Mouse (Mus musculus): ENCODE data around the gene Thbs2.

Thbs2 gene

DNA sequence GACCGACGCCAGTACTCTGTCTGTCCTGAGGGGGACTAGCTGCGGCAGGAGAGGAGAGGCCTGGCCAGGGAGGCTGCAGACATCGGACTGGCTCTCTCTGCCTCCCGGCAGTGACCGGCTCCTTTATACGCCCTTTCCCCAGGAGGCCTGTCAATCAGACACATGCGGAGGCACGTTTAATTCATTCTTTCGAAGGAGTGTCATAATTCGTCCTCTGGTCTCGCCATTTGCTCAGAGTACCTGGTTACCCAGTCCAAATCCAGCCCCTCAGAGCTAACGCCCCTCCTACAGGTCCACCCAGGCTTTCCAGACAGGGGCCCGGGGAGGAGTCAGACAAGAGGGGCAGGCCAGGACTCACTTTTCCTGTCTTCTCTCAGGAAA lies at the start of gene Thbs2:
TSS of gene Thbs2 (minus strand) at position 242 of the 381 bp plus-strand sequence.
- no peak for DNase-seq (ENCODE audit: low spot score in 2 of 2)

DNA sequence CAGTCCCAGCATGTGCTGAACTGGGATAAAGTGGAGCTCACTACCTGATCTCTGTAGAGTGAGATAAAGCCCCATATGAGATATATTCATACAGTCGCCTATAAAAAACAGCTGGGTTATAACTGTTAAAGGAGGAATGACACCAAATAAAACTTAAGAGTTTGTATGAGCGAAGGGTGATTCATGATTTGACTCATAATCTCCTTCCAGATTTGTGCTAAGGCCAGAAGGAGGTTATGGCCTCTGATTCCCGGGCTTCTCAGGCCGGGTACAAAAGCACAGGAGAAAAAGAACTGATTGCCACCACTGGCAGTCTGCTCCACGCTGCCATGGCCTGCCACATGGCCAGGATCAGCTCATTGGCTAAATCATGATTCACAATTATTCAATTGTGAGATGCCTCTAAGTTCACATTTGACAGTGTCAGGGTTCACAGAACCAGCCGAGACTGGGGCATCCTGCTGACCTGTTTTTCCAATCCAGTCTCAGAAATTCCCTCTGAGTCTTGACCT lies 41.5 kb upstream of the Thbs2 start:
- no peak for DNase-seq (ENCODE audit: low spot score in 2 of 2)

DNA sequence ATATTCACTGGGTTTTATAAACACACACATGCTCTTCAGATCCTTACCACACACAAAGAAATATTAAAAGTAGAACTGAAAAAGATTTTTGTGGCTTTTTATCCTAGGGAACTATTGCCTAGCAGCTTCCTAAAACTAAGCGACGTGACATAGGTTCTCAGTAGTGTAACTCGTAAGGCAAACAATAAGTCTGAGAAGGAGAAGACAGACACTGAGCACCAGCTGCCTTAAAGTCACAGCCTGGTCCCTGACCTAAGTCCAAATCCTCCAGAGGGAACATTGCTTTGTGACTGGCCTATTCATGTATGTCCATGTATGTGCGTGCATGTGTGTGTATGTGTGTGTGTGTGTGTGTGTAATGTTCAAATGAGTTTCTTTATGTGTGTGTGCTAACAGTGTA lies 40.3 kb upstream of the Thbs2 start:
- DNase-seq (ENCODE audit: low spot score in 2 of 2), result no peak

GRCm38 (mm10) chr17:14733941-14734340 lies 39.9 kb upstream of the Thbs2 start:
- no peak for DNase-seq (ENCODE audit: low spot score in 2 of 2)

GRCm38 (mm10) chr17:14733027-14733426 lies 39.0 kb upstream of the Thbs2 start:
- DNase-seq (ENCODE audit: low spot score in 2 of 2), result no peak

GRCm38 (mm10) chr17:14730629-14731028 lies 36.6 kb upstream of the Thbs2 start:
- DNase-seq (ENCODE audit: low spot score in 2 of 2), result no peak

GRCm38 (mm10) chr17:14727481-14727880 lies 33.4 kb upstream of the Thbs2 start:
- DNase-seq (ENCODE audit: low spot score in 2 of 2), result no peak

GRCm38 (mm10) chr17:14724786-14725185 lies 30.8 kb upstream of the Thbs2 start:
- DNase-seq (ENCODE audit: low spot score in 2 of 2), result no peak

GRCm38 (mm10) chr17:14721325-14721724 lies 27.3 kb upstream of the Thbs2 start:
- no peak for DNase-seq (ENCODE audit: low spot score in 2 of 2)

DNA sequence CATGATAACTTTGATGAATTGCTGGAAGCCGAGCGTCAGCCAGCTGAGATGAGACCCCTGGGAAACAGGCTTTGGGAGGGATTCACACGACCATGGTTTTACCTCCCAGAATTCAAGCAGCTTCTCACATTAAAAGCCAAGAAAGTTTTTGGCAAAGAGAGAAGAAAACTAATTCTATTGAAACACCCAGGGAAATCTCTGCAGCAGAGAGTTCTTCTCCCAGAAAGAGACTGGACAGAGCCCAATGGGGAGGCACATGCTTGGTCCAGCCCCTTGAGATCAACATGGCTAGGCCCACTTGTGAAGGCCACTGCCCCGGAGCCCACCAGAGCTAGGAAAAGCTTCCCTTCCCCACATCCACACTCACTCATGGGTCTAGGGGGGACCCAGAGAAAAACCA lies 26.9 kb upstream of the Thbs2 start:
- no peak for DNase-seq (ENCODE audit: low spot score in 2 of 2)

- no peak for DNase-seq (ENCODE audit: low spot score in 2 of 2)
Observed at GRCm38 (mm10) chr17:14720227-14720626, 26.2 kb upstream of the Thbs2 start.

DNA sequence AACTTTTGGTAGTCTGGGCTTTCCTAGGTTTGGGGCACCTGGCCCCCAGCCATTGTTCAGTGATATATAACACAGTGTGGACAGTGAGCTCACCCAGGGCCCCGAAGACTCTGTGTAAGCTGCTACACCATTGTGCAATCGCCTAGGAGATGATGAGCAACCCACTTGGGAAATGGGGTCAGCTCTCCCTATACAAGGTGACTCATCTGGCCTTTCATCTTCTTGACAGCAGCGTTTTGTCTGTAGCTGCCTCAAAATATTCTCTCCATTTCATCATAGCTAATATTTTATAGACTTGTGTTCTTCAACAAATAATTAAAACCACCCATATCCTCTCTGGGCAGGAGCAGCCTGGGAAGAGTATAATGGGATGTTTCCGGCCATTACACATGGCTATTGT lies 24.8 kb upstream of the Thbs2 start:
- DNase-seq (ENCODE audit: low spot score in 2 of 2), result no peak

- DNase-seq (ENCODE audit: low spot score in 2 of 2), result no peak
Observed at GRCm38 (mm10) chr17:14714782-14715181, 20.7 kb upstream of the Thbs2 start.

DNA sequence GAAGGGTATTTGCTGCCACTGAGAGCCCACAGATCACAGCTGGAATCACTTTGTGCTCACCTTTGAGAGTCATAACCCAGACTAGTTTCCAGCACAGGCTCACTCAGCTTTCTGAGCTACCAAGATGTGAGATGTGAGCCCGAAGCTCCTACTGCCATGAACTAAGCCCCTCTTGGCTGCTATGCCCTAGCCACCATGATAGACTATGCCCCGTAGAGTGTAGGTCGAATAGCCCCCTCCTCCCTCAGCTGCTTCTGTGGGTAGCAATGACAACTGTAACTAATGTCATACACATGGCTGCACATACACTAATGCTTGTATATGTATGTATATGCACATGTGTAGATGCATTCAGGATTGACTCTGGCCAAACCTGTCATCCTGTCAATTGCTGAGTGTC lies 20.3 kb upstream of the Thbs2 start:
- DNase-seq (ENCODE audit: low spot score in 2 of 2), result no peak

DNA sequence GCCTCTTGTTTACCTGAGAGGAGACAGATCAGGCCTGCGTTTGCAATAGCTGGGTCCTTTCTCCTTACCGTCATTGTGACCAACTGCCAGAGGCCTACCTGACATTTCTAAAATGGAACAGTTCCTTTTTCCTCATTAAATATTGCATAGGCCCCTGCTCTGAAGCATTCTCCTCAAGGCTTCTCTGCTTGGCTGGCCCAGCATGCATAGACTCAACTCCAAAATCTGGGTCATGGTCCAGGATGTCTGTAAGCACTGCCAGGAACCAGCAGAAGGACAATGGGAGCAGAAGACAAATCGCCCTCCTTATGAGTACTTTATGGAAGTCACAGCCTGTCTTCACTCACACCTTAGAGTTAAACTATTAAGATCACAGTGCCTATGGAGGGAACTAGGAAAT lies 17.7 kb upstream of the Thbs2 start:
- no peak for DNase-seq (ENCODE audit: low spot score in 2 of 2)

- no peak for DNase-seq (ENCODE audit: low spot score in 2 of 2)
Observed at GRCm38 (mm10) chr17:14711032-14711431, 17.0 kb upstream of the Thbs2 start.

GRCm38 (mm10) chr17:14706066-14706465 lies 12.0 kb upstream of the Thbs2 start:
- no peak for DNase-seq (ENCODE audit: low spot score in 2 of 2)

DNA sequence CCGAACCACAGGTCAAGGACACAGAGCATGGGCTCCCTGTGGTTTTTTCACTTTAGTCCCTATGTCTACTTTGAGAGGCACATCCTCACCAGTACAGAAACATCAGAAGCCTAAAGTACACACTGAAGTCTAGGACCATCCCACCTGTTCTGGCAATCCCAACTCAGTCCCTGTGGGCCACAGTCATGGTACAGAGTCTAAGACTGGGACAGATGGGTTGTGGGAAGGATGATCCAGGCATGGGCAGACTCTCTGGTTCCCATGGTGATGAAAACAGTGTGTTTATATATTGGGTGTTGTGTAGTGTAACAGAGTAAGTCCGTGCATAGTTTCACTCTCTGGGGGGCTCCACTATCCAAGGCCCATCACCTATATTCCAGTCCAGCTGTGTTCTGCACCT lies 11.4 kb upstream of the Thbs2 start:
- DNase-seq (ENCODE audit: low spot score in 2 of 2), result no peak

DNA sequence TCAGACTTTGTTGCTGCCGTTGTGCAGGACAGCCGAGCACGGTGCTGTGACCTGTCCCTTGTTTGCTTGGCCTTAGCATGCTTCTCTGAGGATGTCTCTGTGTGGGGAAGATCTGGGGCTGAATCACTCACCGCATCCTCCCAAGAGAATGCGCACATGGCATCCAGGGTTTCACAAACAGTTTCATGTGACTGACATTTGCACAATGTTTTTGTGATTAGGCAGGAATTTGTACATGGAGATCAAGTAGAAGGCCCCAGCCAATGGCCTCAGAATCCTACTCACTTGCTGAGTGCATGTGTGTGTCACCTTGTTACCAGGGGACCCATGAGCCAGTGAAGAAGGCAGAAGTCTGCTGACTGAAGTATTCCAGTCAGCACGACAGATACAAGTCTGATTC lies 9.7 kb upstream of the Thbs2 start:
- DNase-seq (ENCODE audit: low spot score in 2 of 2), result no peak

- DNase-seq (ENCODE audit: low spot score in 2 of 2), result no peak
Observed at GRCm38 (mm10) chr17:14703268-14703667, 9.2 kb upstream of the Thbs2 start.

DNA sequence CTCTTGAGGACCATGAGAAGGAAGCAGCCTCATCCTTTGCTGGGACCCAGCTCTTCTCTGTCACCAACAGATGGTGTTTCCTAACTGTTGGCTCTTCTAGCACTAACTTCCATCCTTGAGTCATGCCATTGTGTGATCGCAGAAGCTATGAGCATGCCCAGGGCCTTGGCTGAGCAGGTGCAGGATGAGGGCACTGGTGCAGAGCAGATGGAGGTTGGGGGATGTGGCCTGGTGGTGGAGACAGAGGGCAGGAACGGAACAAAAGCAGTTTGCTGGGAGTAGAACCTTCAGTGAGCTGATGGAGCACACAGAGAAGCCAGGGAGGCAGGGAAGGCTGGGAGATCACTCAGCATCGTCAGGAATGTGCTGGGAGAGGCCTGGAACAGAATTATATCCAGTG lies 8.7 kb upstream of the Thbs2 start:
- DNase-seq (ENCODE audit: low spot score in 2 of 2), result no peak

DNA sequence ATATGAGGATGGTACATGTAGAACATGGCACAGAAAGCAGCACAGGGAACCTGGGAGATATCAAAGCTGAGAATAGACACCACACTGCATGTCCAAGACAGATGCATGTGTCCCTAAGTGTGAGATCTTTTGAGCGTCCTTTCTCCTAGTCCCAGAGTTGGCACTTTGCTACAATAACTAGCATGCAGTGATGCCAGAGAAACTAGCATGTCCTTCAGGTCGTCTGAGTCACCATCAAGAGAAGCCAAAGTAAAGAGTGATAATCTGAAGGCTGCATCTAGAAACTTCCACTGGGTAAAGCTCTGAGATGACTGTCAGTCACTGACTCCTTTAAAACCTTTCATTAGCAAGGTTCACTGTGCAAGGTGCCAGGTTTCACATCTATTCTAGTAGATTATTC lies 7.9 kb upstream of the Thbs2 start:
- no peak for DNase-seq (ENCODE audit: low spot score in 2 of 2)

- no peak for DNase-seq (ENCODE audit: low spot score in 2 of 2)
Observed at GRCm38 (mm10) chr17:14700204-14700603, 6.2 kb upstream of the Thbs2 start.

- no peak for DNase-seq (ENCODE audit: low spot score in 2 of 2)
Observed at GRCm38 (mm10) chr17:14698188-14698587, 4.2 kb upstream of the Thbs2 start.

DNA sequence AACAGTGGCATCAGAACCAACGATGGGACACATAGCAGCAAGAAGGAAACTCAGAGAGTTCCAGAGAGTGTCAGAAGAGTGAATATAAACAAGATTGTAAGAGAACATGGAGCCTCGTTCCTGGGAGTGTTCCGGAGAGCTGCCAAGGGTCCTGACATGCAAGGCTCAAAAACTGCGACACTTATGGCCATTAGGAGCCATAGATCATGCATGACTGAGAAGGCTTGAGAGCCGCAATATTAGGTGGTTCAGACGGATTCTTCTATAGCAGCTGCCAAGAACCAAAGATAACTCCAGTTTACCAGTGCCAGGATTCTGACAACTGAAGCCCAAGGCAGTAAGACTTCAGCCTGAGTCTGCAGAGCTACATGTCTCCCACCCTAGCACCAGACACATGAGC lies 3.1 kb upstream of the Thbs2 start:
- DNase-seq (ENCODE audit: low spot score in 2 of 2), result no peak
